Comparison of ENCODE assay signal across 18 mouse cellular contexts in genomic region chr6:32395415-32395814, GRCm38 (mm10).
"Had no signal": no experiment of that assay in that cellular context is flagged by ENCODE, and none has a peak within 500 bp of the region (broad histone marks: within the 10 kb centered on the region; RNA-seq: fewer than 3 reads in every experiment).

No protein-coding gene starts in this region.

- H3K27ac ChIP-seq: kidney, postnatal 0 days; layer of hippocampus, adult 2 months; limb, embryonic 10.5 days; limb, embryonic 13.5 days; liver, embryonic 15.5 days; midbrain, embryonic 12.5 days; midbrain, embryonic 15.5 days; neural tube, embryonic 12.5 days; neural tube, embryonic 15.5 days had no signal

- H3K4me3 ChIP-seq: layer of hippocampus, adult 2 months; limb, embryonic 10.5 days; limb, embryonic 13.5 days; liver, embryonic 15.5 days; midbrain, embryonic 12.5 days; midbrain, embryonic 15.5 days; neural tube, embryonic 12.5 days; neural tube, embryonic 15.5 days had no signal

- H3K4me1 ChIP-seq: liver, embryonic 15.5 days had no signal

- H3K9ac ChIP-seq: limb, embryonic 13.5 days; liver, embryonic 15.5 days; midbrain, embryonic 12.5 days; midbrain, embryonic 15.5 days; neural tube, embryonic 12.5 days; neural tube, embryonic 15.5 days had no signal

- DNase-seq: kidney, adult 2 months; kidney, postnatal 25 days; lung, adult 2 months; lung, postnatal 14 days; lung, postnatal 4 days; retina, postnatal 1 day; right cerebral cortex, postnatal 25 days; thymus, adult 18-20 months; thymus, postnatal 36 days had no signal

- H3K27me3 ChIP-seq: limb, embryonic 13.5 days; liver, embryonic 15.5 days; midbrain, embryonic 12.5 days; midbrain, embryonic 15.5 days; neural tube, embryonic 12.5 days; neural tube, embryonic 15.5 days had no signal

- H3K36me3 ChIP-seq: limb, embryonic 10.5 days; limb, embryonic 13.5 days; liver, embryonic 15.5 days; midbrain, embryonic 12.5 days; midbrain, embryonic 15.5 days; neural tube, embryonic 12.5 days; neural tube, embryonic 15.5 days had no signal
